Mouse (Mus musculus): ENCODE measurements around the gene Ptgr1.

- TF ChIP-seq CTCF (IDR thresholded peaks at IDR 0.05; ENCODE audit: low read depth) (no peak), EP300 (IDR thresholded peaks at IDR 0.05; ENCODE audit: low read depth) (no peak)
These were observed 2.5 kb upstream of the Ptgr1 start for GRCm38 (mm10) chr4:58989303-58989898.

Data from liver, embryonic 14.5 days (tissue).